Mouse (Mus musculus) kidney, adult 18-20 months (tissue): ENCODE results near the gene Adk.

Experiments
- DNase-seq: peaks from one replicate; pipeline ENCODE4 v3.0.0; 2021

Adk gene

GRCm38 (mm10) chr14:21278907-21279535 is 226.6 kb downstream of the Adk start:
- DNase-seq, result no peak

- DNase-seq, result no peak
Observed at GRCm38 (mm10) chr14:21280451-21280850, 228.1 kb downstream of the Adk start.

DNA sequence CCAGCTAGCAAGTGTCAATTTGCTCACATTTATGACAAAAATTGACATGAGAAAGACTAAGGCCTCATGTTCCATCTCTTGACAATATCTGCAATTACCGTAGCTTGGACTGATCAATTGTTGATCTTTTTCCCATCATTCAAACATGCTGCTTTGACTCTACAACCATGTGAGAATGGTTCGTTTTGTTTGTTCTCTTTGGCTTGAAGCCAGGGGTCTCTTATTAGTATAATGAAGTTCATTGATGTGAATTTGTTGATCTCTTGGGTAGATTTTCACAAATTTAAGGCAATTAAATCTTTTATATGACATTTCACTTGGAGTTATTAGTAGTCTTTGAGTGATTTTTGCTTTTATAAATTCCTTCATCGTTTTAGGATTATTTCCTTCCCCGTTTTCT is 229.1 kb downstream of the Adk start:
- no peak for DNase-seq

DNA sequence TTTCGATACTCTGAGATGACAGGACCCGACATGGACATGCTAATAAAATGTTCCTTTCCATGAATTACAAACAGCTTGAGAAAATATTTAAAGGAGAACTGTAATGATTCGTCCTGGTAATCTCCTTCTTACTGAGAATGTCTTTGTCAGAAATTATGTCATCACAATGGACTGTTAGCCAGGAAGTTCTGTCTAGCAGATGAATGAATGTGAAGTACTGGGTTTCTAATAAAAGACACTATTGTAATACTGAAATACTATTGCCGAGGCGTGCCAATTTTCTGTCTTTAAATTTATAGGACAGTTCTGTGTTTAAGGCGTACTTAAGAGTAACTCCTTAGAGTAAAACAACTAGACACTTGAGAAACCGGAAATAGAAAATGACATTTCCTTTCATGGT is 231.7 kb downstream of the Adk start:
- DNase-seq, result no peak

DNA sequence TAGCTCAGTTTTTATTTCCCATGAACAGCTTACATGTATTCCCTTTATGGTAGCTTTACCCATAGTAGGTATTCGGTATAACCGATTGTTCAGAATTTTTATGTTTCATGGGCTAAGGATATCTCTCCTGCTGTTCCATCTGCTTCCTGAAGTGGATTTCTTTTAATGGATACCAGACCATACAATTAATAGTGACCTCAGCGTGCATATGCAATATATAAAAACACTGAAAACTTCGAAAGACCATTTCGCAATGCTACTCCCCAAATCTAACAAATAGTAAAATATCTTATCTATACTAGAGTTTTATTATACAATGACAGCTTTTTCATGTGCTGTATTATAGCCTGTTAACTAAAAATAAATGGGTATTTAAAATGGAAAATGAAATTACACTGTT is 232.5 kb downstream of the Adk start:
- DNase-seq, result no peak

- no peak for DNase-seq
Observed at GRCm38 (mm10) chr14:21286274-21286673, 233.9 kb downstream of the Adk start.

GRCm38 (mm10) chr14:21287726-21288442 is 235.5 kb downstream of the Adk start:
- no peak for DNase-seq

DNA sequence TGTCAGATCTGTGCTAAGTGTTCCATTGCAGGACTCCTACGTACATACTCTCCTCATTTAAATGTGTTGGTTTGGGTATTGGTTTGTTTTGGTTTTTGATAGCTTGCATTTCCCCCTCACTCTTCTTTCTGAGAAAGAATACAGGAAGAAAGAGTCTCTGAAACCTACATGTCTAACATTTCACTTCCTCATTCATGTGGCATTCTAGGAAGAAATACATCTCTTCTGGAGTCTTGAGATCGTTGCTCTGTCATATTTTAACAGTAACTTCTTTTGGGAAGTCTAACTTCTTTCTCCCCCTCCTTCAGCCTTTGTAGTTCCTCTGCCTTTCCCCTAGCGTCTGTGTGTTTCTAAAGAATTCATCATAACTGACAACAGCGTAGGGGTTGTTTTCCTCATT is 247.4 kb downstream of the Adk start:
- no peak for DNase-seq

DNA sequence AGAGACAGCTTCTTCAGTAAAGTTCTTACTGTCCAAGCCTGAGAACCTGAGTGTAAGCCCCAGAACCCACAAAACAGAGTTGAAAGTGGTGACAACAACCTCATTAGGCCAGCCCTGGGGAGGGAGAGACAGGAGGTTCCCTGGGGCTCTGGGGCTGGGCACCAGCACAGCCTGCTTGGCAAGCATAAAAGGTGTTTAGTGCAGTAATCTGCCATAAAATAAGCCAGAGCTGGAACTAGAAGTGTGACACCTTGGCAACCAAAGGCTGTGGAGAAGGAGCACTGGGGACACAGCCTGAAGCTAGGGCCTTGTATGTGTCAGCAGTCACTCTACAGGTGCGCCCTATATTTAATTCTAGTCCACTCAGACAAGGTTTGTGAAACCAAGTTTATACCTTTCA is 252.4 kb downstream of the Adk start:
- no peak for DNase-seq

- DNase-seq, result no peak
Observed at GRCm38 (mm10) chr14:21308349-21308936, 256.1 kb downstream of the Adk start.

DNA sequence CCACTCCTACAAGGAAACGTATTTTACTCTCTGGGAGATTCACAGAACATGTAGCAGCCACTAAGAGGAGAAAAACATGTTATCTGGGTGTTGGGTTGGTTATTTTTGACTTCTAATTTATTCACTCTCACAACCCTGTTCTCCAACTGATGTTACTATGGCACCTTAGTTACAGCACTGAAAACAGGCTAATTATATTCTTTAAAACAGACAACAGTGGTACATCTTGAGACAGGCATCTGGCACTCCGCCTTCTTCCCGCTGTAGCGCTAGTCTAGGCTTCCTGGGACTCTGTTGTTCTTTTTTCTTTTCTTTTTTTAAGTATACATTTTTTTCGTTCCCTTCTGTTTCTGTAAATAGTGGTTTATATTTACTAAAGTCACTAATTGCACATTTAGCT is 258.2 kb downstream of the Adk start:
- no peak for DNase-seq

- DNase-seq, result no peak
Observed at GRCm38 (mm10) chr14:21313561-21314342, 261.4 kb downstream of the Adk start.

GRCm38 (mm10) chr14:21314466-21314865 is 262.1 kb downstream of the Adk start:
- DNase-seq, result no peak

DNA sequence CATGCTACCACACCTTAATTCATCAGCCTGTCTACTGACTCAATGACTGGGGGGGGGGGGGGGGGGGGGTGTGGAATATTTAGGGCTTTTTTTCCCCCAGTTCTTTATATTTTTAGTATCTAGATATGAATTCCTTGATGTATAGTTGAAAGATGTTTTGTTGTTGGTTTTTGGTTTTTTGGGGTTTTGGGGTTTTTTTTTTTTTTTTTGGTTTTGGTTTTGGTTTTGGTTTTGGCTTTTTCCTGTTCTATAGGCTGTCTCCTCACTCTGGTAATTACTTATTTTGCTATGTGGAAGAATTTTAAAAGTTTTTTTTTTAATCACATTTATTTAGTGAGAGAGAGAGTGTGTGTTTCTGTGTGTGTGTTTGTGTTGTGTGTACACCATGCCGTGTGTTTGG is 282.5 kb downstream of the Adk start:
- no peak for DNase-seq

- no peak for DNase-seq
Observed at GRCm38 (mm10) chr14:21335691-21336314, 283.4 kb downstream of the Adk start.

DNA sequence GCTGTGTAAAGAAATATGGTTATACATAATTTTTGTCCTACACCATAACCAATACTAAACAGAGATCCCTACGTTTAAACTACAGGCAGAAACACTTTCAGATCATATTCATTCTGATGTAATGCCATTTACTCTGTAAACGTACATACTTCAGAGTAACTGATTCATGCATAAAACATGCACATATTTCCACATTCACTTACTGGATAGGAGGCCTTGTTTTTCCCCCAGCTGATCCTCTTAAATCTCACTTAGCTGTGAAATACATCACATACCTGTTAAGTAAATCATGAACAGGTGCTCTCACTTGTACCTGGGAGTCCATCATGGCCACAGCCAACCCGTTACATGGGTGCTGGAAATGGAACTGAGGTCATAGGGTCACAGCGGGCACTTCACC is 285.6 kb downstream of the Adk start:
- no peak for DNase-seq

- no peak for DNase-seq
Observed at GRCm38 (mm10) chr14:21341195-21341594, 288.8 kb downstream of the Adk start.

DNA sequence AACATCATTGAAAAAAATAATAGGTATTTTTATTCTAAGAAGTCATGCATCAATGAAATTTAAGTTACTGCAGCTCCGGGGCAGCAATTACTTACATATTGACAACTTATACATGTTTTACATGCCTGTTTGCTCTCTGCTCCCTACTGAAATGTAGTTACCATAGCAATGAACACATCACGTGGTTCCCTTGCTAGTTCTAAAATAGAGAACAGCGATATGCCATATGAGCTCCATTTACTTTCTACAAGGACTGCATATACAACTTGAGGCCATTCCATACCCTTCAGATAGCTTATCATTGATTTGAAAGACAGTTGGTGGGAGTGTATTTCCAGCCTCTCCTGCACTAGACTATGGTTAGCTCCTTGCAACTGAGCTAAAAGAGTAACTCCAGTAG is 290.6 kb downstream of the Adk start:
- no peak for DNase-seq

- DNase-seq, result no peak
Observed at GRCm38 (mm10) chr14:21344896-21345295, 292.5 kb downstream of the Adk start.

DNA sequence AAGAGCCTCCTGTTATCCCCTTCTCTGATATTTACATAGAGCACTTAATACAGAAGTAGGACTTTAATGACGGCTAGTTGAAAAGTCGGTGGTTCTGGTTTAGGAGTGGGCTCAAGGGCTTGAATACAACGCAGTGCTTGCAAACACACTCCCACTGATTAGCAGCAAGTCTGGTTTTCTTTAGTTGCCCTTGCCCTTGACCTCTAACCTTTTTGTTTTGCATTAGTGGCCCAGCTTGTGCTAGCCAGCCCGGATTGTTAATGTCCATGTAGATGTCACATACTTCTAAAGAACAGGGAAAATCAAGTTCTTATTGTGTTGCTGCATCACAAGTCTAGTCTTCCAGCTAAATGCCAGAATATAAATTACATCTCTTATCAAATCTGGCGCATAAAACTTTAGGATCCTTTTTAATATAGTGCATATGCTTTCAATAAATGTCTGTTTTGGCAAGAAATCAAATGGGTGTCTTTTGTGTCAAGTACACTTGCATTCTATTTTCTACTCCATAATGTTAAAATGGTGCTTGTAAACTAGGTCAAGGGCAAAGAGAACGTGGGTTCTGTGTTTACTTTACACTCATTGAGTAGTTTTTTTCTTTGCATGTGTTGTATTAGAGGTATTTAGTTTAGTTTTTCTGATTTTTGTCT is 296.4 kb downstream of the Adk start:
- no peak for DNase-seq

DNA sequence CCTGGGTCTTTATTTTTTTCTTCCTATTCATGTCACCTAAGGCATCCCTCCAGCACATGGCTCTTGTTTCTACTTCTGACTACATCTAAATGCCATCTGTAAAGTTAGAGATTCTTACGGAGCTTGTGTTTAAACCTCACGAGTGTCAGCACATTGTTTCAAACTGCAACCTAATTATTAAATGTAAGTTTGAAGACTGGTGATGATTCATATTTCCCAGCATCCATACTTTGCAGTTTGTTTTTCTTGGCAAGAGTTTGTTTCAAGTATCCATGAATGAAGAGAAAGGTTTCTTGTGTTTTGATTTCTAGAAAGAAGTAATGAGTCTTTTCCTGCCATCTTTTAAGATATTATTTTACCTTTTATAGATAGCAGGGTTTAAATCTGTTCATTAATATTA is 299.3 kb downstream of the Adk start:
- DNase-seq, result no peak

DNA sequence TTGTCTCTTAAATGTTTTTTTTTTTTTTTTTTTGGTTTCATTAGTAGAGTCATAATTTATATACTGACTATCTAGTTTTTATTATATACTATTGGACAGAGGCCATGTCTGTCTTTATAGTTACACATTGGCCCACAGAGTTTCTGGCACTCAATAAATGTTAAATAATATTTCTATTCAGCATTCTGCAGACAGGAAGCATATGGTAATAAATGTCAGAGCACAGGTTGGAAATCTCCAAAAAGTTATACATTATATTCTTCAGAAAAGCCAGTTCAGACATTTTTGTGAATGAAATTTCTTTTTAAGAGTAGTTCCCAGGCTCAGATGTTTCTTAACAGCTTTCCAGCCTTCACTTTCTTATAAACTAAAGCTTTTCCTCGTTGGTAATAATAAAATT is 303.9 kb downstream of the Adk start:
- DNase-seq, result no peak
